ENCODE assay signal across 25 mouse cellular contexts in the genomic region with DNA sequence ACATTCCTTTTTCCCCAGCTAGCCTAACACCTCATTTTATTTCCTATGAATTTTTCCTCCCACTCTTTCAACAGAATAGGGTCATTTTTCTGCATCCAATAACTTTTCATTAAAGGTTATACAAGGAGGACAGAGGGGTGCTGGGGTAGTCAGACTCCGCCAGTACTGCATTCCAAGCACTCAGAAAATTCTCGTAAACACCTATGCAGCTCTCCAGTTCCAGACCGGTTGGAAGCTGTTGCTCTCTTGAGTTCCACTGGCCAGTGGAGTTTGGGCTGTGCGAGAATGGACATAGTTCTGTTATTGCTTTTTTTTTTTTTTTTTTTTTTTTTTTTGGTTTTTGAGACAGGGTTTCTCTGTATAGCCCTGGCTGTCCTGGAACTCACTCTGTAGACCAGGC.
DNase-seq lines count a peak whose midpoint lies in the region; TF ChIP-seq lines count a peak whose summit lies in the region.
"Had no signal": no experiment of that assay in that cellular context is flagged by ENCODE, and none has a peak within 500 bp of the region (broad histone marks: within the 10 kb centered on the region; RNA-seq: fewer than 3 reads in every experiment).

No protein-coding gene starts in this region.

- no peak overlapping the region for H3K4me3 ChIP-seq in kidney, adult 2 months (ENCODE audit: insufficient read depth, low read depth, low read length)
- H3K4me3 ChIP-seq: embryonic facial prominence, embryonic 12.5 days; embryonic facial prominence, embryonic 15.5 days; heart, embryonic 12.5 days; heart, embryonic 15.5 days; hindbrain, embryonic 10.5 days; hindbrain, embryonic 13.5 days had no signal

- H3K36me3 ChIP-seq in kidney, adult 2 months (ENCODE audit: control insufficient read depth, insufficient read depth, low read length) = no peaks in the 10 kb centered on the region
- H3K36me3 ChIP-seq: hindbrain, embryonic 13.5 days had no signal

- no peak for TF ChIP-seq CTCF in kidney, adult 2 months (conservative IDR thresholded peaks at IDR 0.05; ENCODE audit: insufficient read depth, insufficient read length, low read depth, low read length)

- peak; percentile 57 for DNase-seq in kidney, adult 2 months
- DNase-seq in kidney, adult 11 months = no peak
- peak; percentile 35 to 67 for DNase-seq in kidney, postnatal 36 days
- DNase-seq in kidney, postnatal 10 days = no peak
- peak; percentile 28 for DNase-seq in lung, postnatal 36 days
- DNase-seq in lung, postnatal 14 days = no peak
- no peak for DNase-seq in adrenal gland, adult 2 months
- no peak for DNase-seq in Muller cell, postnatal 12 days (ENCODE audit: inconsistent ontology term)
- DNase-seq: adrenal gland, postnatal 14 days; cerebellum, adult 11 months; cerebellum, adult 2 months; cerebellum, adult 9-11 months; cerebellum, postnatal 25 days; forebrain, postnatal 0 days; gastrocnemius, postnatal 25 days; heart, adult 18-20 months; heart, postnatal 10 days; heart, postnatal 36 days had no signal

- 52% methylated on average over 4 of the region's 4 CpGs for WGBS in kidney, adult 2 months

- H3K4me1 ChIP-seq in kidney, adult 2 months (ENCODE audit: control insufficient read depth, insufficient read depth, low read length) = peaks cover 17% of the 10 kb centered on the region

- H3K27ac ChIP-seq in kidney, adult 2 months (ENCODE audit: insufficient read depth, low read depth, low read length) = peak overlapping the region; percentile 76
- H3K27ac ChIP-seq: embryonic facial prominence, embryonic 12.5 days; embryonic facial prominence, embryonic 15.5 days; hindbrain, embryonic 10.5 days; hindbrain, embryonic 13.5 days had no signal

- no peak for TF ChIP-seq POLR2A in kidney, adult 2 months (IDR thresholded peaks at IDR 0.05; ENCODE audit: low read depth, low read length)

- no peaks in the 10 kb centered on the region for H3K27me3 ChIP-seq in kidney, adult 2 months (replicated peaks; ENCODE audit: control insufficient read depth, insufficient read depth, low read length)
- H3K27me3 ChIP-seq: embryonic facial prominence, embryonic 12.5 days; embryonic facial prominence, embryonic 15.5 days; heart, embryonic 12.5 days; heart, embryonic 15.5 days; Patski had no signal

Comparison
In these comparisons a context has a peak if more than half of its experiments do, and no peak if none do; other contexts are left out.
1. DNase-seq: peak in kidney, adult 2 months (single experiment), kidney, postnatal 36 days (2 of 2) and lung, postnatal 36 days (single experiment); none in kidney, adult 11 months (single experiment), kidney, postnatal 10 days (single experiment), lung, postnatal 14 days (single experiment), adrenal gland, adult 2 months (single experiment) and Muller cell, postnatal 12 days (single experiment).